Mouse (Mus musculus) megakaryocyte, adult 5-6 weeks (primary cell): Measurements from ENCODE around the gene Slc27a5. TPM values are rescaled to one million over a fixed set of nuclear protein-coding genes. Genes with fewer than 3 reads are reported as not detected.
A peak's percentile ranks its signal among the peaks of the same experiment; 100 is the strongest.

Experiments used
- ATAC-seq: 2 replicates; pipeline ENCODE4 v1.8.0; 2016; ENCODE audit warnings: mild to moderate bottlenecking, inconsistent platforms; ENCODE audit not compliant: poor library complexity, severe bottlenecking
- total RNA-seq, 2 experiments: library from RNA; stranded (forward) in 1 of 2; stranded (reverse) in 1 of 2; fragments of 153-499, 151-499 nt in 1 of 2; fragments of 221-1000, 200-1000 nt in 1 of 2; gene quantifications; 2 replicates each; pipeline versions ENCODE4 v1.2.3 to v1.2.4; 2015 to 2017

Slc27a5 gene
- total RNA-seq, 2 experiments from 2014 or later = not detected

- ATAC-seq = peak; percentile 22
Observed at GRCm38 (mm10) chr7:13024805-13025204, 26.8 kb upstream of the Slc27a5 start.

- peak; percentile 83 for ATAC-seq
Observed at GRCm38 (mm10) chr7:13023928-13024731, 26.1 kb upstream of the Slc27a5 start.

GRCm38 (mm10) chr7:13022773-13023535 lies 25.0 kb upstream of the Slc27a5 start:
- ATAC-seq = peak; percentile 77

- no peak for ATAC-seq
Observed at GRCm38 (mm10) chr7:13015217-13015616, 17.2 kb upstream of the Slc27a5 start.

GRCm38 (mm10) chr7:13014275-13014839 lies 16.4 kb upstream of the Slc27a5 start:
- no peak for ATAC-seq

GRCm38 (mm10) chr7:13013671-13014070 lies 15.7 kb upstream of the Slc27a5 start:
- no peak for ATAC-seq

GRCm38 (mm10) chr7:13010005-13010908 lies 12.3 kb upstream of the Slc27a5 start, which contains the start of gene Zbtb45:
Gene Zbtb45 (minus strand): TSS chr7:13010034.
- ATAC-seq = no peak

GRCm38 (mm10) chr7:13009143-13010004 lies 11.4 kb upstream of the Slc27a5 start:
- ATAC-seq = peak; percentile 88

- ATAC-seq = no peak
Observed at GRCm38 (mm10) chr7:13007341-13008092, 9.5 kb upstream of the Slc27a5 start.

- ATAC-seq = no peak
Observed at GRCm38 (mm10) chr7:13006531-13006930, 8.5 kb upstream of the Slc27a5 start.

- no peak for ATAC-seq
Observed at GRCm38 (mm10) chr7:13006011-13006410, 8.0 kb upstream of the Slc27a5 start.

GRCm38 (mm10) chr7:13003380-13003779 lies 5.4 kb upstream of the Slc27a5 start:
- no peak for ATAC-seq

GRCm38 (mm10) chr7:13001584-13001983 lies 3.6 kb upstream of the Slc27a5 start:
- no peak for ATAC-seq

GRCm38 (mm10) chr7:12998851-12999250 lies 859 bp upstream of the Slc27a5 start, which contains the start of gene Trim28:
Gene Trim28 (plus strand): TSS chr7:12999114.
- ATAC-seq = no peak

- no peak for ATAC-seq
Observed at GRCm38 (mm10) chr7:12997230-12997629, 762 bp downstream of the Slc27a5 start.

- no peak for ATAC-seq
Observed at GRCm38 (mm10) chr7:12995862-12996261, 2.1 kb downstream of the Slc27a5 start.

- peak; percentile 60 for ATAC-seq
Observed at GRCm38 (mm10) chr7:12993148-12993547, 4.8 kb downstream of the Slc27a5 start.

GRCm38 (mm10) chr7:12992222-12992621 lies 5.8 kb downstream of the Slc27a5 start:
- peak; percentile 51; the same call in 1 of the 2 replicates for ATAC-seq
